Mouse (Mus musculus): ENCODE measurements around the gene Dop1b. TPM values are rescaled to one million over a fixed set of nuclear protein-coding genes. Genes with fewer than 3 reads are reported as not detected.
"Not testable (repeated sequence)": the region's sequence is repeated elsewhere in the genome, so short reads cannot be mapped to it uniquely, and the experiment has no call there.

Gene Dop1b
- polyA plus RNA-seq (2011; ENCODE audit: insufficient read depth, insufficient read length, low replicate concordance, missing spikeins): 36.9 and 49.2 TPM in 2 replicates

- under 1% methylated on average over 77 of the region's 77 CpGs for WGBS
- TF ChIP-seq POLR2A (IDR thresholded peaks at IDR 0.05; ENCODE audit: borderline replicate concordance, control insufficient read depth, low read depth, low read length) (peak; percentile 88; the same call in 1 of the 2 replicates), CTCF (IDR thresholded peaks at IDR 0.05; ENCODE audit: control insufficient read depth, insufficient read depth, low read length) (no peak)
- Histone ChIP-seq H3K4me3 (replicated peaks; ENCODE audit: control insufficient read depth, low read depth, low read length) (peak within 1 kb of the TSS; percentile 93), H3K27ac (ENCODE audit: control insufficient read depth, insufficient read depth, low read depth, low read length, poor library complexity) (peak within 1 kb of the TSS; percentile 99), H3K4me1 (ENCODE audit: control insufficient read depth, insufficient read depth, low read length) (peaks cover 7% of the 10 kb centered on the region; the same call in 1 of the 2 replicates)
Observed at GRCm38 (mm10) chr16:93711411-93712188, at the start of gene Dop1b. Dop1b (plus strand) TSS chr16:93711904.

GRCm38 (mm10) chr16:93667976-93668375 is 43.7 kb upstream of the Dop1b start:
- Histone ChIP-seq H3K27ac (ENCODE audit: control insufficient read depth, insufficient read depth, low read depth, low read length, poor library complexity) (no peak overlapping the region), H3K4me1 (ENCODE audit: control insufficient read depth, insufficient read depth, low read length) (no peaks in the 10 kb centered on the region), H3K4me3 (replicated peaks; ENCODE audit: control insufficient read depth, low read depth, low read length) (no peak overlapping the region)
- no peak for TF ChIP-seq POLR2A (IDR thresholded peaks at IDR 0.05; ENCODE audit: borderline replicate concordance, control insufficient read depth, low read depth, low read length)

GRCm38 (mm10) chr16:93669521-93669920 is 42.2 kb upstream of the Dop1b start:
- H3K4me1 ChIP-seq (ENCODE audit: control insufficient read depth, insufficient read depth, low read length): no peaks in the 10 kb centered on the region
- no peak overlapping the region for H3K4me3 ChIP-seq (replicated peaks; ENCODE audit: control insufficient read depth, low read depth, low read length)
- TF ChIP-seq POLR2A (IDR thresholded peaks at IDR 0.05; ENCODE audit: borderline replicate concordance, control insufficient read depth, low read depth, low read length): no peak
- TF ChIP-seq CTCF (IDR thresholded peaks at IDR 0.05; ENCODE audit: control insufficient read depth, insufficient read depth, low read length): no peak
- no peak overlapping the region for H3K27ac ChIP-seq (ENCODE audit: control insufficient read depth, insufficient read depth, low read depth, low read length, poor library complexity)

GRCm38 (mm10) chr16:93670466-93670865 is 41.2 kb upstream of the Dop1b start:
- 70% methylated on average over 4 of the region's 4 CpGs for WGBS
- not testable (repeated sequence) for H3K4me1 ChIP-seq (ENCODE audit: control insufficient read depth, insufficient read depth, low read length); H3K4me3 ChIP-seq (replicated peaks; ENCODE audit: control insufficient read depth, low read depth, low read length); H3K27ac ChIP-seq (ENCODE audit: control insufficient read depth, insufficient read depth, low read depth, low read length, poor library complexity)

- Histone ChIP-seq H3K4me3 (replicated peaks; ENCODE audit: control insufficient read depth, low read depth, low read length) (no peak overlapping the region), H3K27ac (ENCODE audit: control insufficient read depth, insufficient read depth, low read depth, low read length, poor library complexity) (no peak overlapping the region), H3K4me1 (ENCODE audit: control insufficient read depth, insufficient read depth, low read length) (no peaks in the 10 kb centered on the region)
- WGBS: 72% methylated on average over 5 of the region's 5 CpGs
- TF ChIP-seq POLR2A (IDR thresholded peaks at IDR 0.05; ENCODE audit: borderline replicate concordance, control insufficient read depth, low read depth, low read length): no peak
- TF ChIP-seq CTCF (IDR thresholded peaks at IDR 0.05; ENCODE audit: control insufficient read depth, insufficient read depth, low read length): peak; percentile 47
Observed at GRCm38 (mm10) chr16:93671064-93671463, 40.6 kb upstream of the Dop1b start.

GRCm38 (mm10) chr16:93676376-93676775 is 35.3 kb upstream of the Dop1b start:
- Histone ChIP-seq H3K4me3 (replicated peaks; ENCODE audit: control insufficient read depth, low read depth, low read length) (no peak overlapping the region), H3K27ac (ENCODE audit: control insufficient read depth, insufficient read depth, low read depth, low read length, poor library complexity) (no peak overlapping the region), H3K4me1 (ENCODE audit: control insufficient read depth, insufficient read depth, low read length) (no peaks in the 10 kb centered on the region)
- 80% methylated on average over 5 of the region's 5 CpGs for WGBS
- TF ChIP-seq CTCF (IDR thresholded peaks at IDR 0.05; ENCODE audit: control insufficient read depth, insufficient read depth, low read length): no peak
- no peak for TF ChIP-seq POLR2A (IDR thresholded peaks at IDR 0.05; ENCODE audit: borderline replicate concordance, control insufficient read depth, low read depth, low read length)

GRCm38 (mm10) chr16:93678206-93678605 is 33.5 kb upstream of the Dop1b start:
- H3K27ac ChIP-seq (ENCODE audit: control insufficient read depth, insufficient read depth, low read depth, low read length, poor library complexity): no peak overlapping the region
- H3K4me1 ChIP-seq (ENCODE audit: control insufficient read depth, insufficient read depth, low read length): no peaks in the 10 kb centered on the region
- 80% methylated on average over 4 of the region's 4 CpGs for WGBS
- no peak for TF ChIP-seq CTCF (IDR thresholded peaks at IDR 0.05; ENCODE audit: control insufficient read depth, insufficient read depth, low read length)
- no peak for TF ChIP-seq POLR2A (IDR thresholded peaks at IDR 0.05; ENCODE audit: borderline replicate concordance, control insufficient read depth, low read depth, low read length)
- H3K4me3 ChIP-seq (replicated peaks; ENCODE audit: control insufficient read depth, low read depth, low read length): no peak overlapping the region

- Histone ChIP-seq H3K27ac (ENCODE audit: control insufficient read depth, insufficient read depth, low read depth, low read length, poor library complexity) (no peak overlapping the region), H3K4me3 (replicated peaks; ENCODE audit: control insufficient read depth, low read depth, low read length) (no peak overlapping the region), H3K4me1 (ENCODE audit: control insufficient read depth, insufficient read depth, low read length) (no peaks in the 10 kb centered on the region)
- WGBS: 68% methylated on average over 9 of the region's 9 CpGs
- TF ChIP-seq POLR2A (IDR thresholded peaks at IDR 0.05; ENCODE audit: borderline replicate concordance, control insufficient read depth, low read depth, low read length): no peak
- TF ChIP-seq CTCF (IDR thresholded peaks at IDR 0.05; ENCODE audit: control insufficient read depth, insufficient read depth, low read length): no peak
Observed at GRCm38 (mm10) chr16:93679165-93679564, 32.5 kb upstream of the Dop1b start.
